Mouse (Mus musculus) brain, embryonic 14.5 days (tissue): ENCODE data around the gene Iglon5.
A peak's percentile ranks its signal among the peaks of the same experiment; 100 is the strongest.

Source experiments
- CTCF ChIP-seq: fragments of 200-500 bp; IDR thresholded peaks from 2 replicates; pipeline ENCODE4 v1.5.1; 2012; ENCODE audit warnings: inconsistent platforms, mild to moderate bottlenecking, moderate library complexity, borderline replicate concordance; ENCODE audit not compliant: insufficient read depth, insufficient read length; ENCODE audit errors: extremely low read depth
- POLR2A ChIP-seq: fragments of 200-500 bp; IDR thresholded peaks from 2 replicates; pipeline ENCODE4 v1.6.1; 2012; ENCODE audit warnings: mild to moderate bottlenecking, inconsistent platforms, borderline replicate concordance; ENCODE audit not compliant: poor library complexity, insufficient read depth, insufficient read length, severe bottlenecking; ENCODE audit errors: extremely low read depth

DNA sequence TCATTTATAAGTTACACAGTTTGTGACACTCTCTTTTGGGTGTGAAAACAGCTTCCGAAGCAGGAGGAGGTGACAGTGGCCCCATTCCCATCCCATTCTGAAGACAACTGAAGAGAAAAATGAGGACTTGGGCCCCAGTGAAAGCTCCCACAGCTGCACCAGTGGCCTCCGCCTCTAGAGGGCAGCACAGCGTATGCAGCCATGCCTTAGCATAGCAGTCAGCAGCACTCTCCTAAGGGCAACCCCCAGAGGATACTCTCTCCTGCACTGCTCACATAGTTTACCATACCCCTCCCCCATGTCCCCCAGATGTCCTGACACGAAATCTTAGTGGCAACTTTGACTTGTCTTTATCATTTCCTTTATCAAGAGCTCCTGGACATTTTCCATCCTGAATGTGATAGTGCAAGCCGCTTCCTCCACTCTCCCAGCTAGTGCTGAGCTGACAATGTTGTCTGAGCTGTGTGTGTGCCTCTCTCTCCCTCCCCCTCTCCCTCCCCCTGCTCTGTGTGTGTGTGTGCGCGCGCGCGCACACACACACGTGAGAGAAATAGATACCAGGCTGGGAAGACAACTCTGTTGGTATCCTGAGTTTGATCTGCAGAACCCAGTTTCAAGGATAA, 66.8 kb downstream of the Iglon5 start:
- TF ChIP-seq POLR2A: no peak
- TF ChIP-seq CTCF: peak; percentile 95
